Mouse (Mus musculus): Measurements from ENCODE around the gene Polg. TPM values are rescaled to one million over a fixed set of nuclear protein-coding genes. Genes with fewer than 3 reads are reported as not detected.
A peak's percentile ranks its signal among the peaks of the same experiment; 100 is the strongest.

Polg gene
- polyA plus RNA-seq, 1 experiment from 2014 or later = 24.2 TPM

DNA sequence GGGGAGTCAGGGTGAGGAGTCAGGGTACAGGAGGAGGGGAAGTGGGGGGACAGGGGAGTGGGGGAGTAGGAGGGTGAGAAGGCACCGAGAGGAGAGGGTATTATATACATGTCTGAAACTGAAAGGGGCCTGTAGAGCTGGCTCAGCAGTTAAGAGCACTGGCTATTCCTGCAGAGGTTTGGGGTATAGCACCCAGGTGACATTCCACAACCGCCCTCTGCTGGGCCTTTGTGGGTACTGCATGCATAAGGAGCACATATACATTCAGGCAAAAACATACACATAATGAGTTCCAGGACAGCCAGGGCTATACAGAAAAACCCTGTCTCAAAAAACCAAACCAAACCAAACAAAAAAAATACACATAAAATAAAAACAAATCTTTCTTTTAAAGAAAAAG lies 6.6 kb upstream of the Polg start:
- H3K4me3 ChIP-seq (ENCODE audit: low read length) = no peak overlapping the region
- no peak overlapping the region for H3K4me2 ChIP-seq (ENCODE audit: low read length)
- no peaks in the 10 kb centered on the region for H3K36me3 ChIP-seq (ENCODE audit: control insufficient read depth, insufficient read depth, low read length)
- H3K27me3 ChIP-seq (replicated peaks; ENCODE audit: control insufficient read depth, insufficient read depth, low read length) = no peaks in the 10 kb centered on the region
- WGBS = 70% methylated on average over 2 of the region's 2 CpGs
- peaks cover 1% of the 10 kb centered on the region for H3K4me1 ChIP-seq (ENCODE audit: control insufficient read depth, insufficient read depth, low read depth, low read length)
- H3K9ac ChIP-seq (ENCODE audit: low read depth, low read length) = no peak overlapping the region
- no peaks in the 10 kb centered on the region for H3K9me3 ChIP-seq (ENCODE audit: control insufficient read depth, low read length)
- no peak overlapping the region for H3K27ac ChIP-seq (ENCODE audit: low read depth, low read length)
- ATAC-seq = no peak

GRCm38 (mm10) chr7:79471436-79471835 lies 5.3 kb upstream of the Polg start:
- H3K4me3 ChIP-seq (ENCODE audit: low read length) = no peak overlapping the region
- H3K4me1 ChIP-seq (ENCODE audit: control insufficient read depth, insufficient read depth, low read depth, low read length) = peaks cover 5% of the 10 kb centered on the region
- no peak overlapping the region for H3K4me2 ChIP-seq (ENCODE audit: low read length)
- H3K27me3 ChIP-seq (replicated peaks; ENCODE audit: control insufficient read depth, insufficient read depth, low read length) = no peaks in the 10 kb centered on the region
- no peak overlapping the region for H3K9ac ChIP-seq (ENCODE audit: low read depth, low read length)
- H3K27ac ChIP-seq (ENCODE audit: low read depth, low read length) = no peak overlapping the region
- H3K9me3 ChIP-seq (ENCODE audit: control insufficient read depth, low read length) = no peaks in the 10 kb centered on the region
- 72% methylated on average over 7 of the region's 7 CpGs for WGBS
- H3K36me3 ChIP-seq (ENCODE audit: control insufficient read depth, insufficient read depth, low read length) = no peaks in the 10 kb centered on the region
- ATAC-seq = no peak

GRCm38 (mm10) chr7:79470718-79471117 lies 4.6 kb upstream of the Polg start:
- Histone ChIP-seq H3K4me2 (ENCODE audit: low read length) (no peak overlapping the region), H3K4me3 (ENCODE audit: low read length) (no peak overlapping the region), H3K36me3 (ENCODE audit: control insufficient read depth, insufficient read depth, low read length) (no peaks in the 10 kb centered on the region), H3K9ac (ENCODE audit: low read depth, low read length) (no peak overlapping the region), H3K27me3 (replicated peaks; ENCODE audit: control insufficient read depth, insufficient read depth, low read length) (no peaks in the 10 kb centered on the region), H3K27ac (ENCODE audit: low read depth, low read length) (no peak overlapping the region), H3K4me1 (ENCODE audit: control insufficient read depth, insufficient read depth, low read depth, low read length) (peaks cover 5% of the 10 kb centered on the region), H3K9me3 (ENCODE audit: control insufficient read depth, low read length) (no peaks in the 10 kb centered on the region)
- WGBS = 71% methylated on average over 3 of the region's 3 CpGs
- no peak for ATAC-seq

- H3K4me3 ChIP-seq (ENCODE audit: low read length) = no peak overlapping the region
- peaks cover 12% of the 10 kb centered on the region for H3K4me1 ChIP-seq (ENCODE audit: control insufficient read depth, insufficient read depth, low read depth, low read length)
- ATAC-seq = no peak
- no peaks in the 10 kb centered on the region for H3K36me3 ChIP-seq (ENCODE audit: control insufficient read depth, insufficient read depth, low read length)
- no peaks in the 10 kb centered on the region for H3K27me3 ChIP-seq (replicated peaks; ENCODE audit: control insufficient read depth, insufficient read depth, low read length)
- 82% methylated on average over 5 of the region's 5 CpGs for WGBS
- no peaks in the 10 kb centered on the region for H3K9me3 ChIP-seq (ENCODE audit: control insufficient read depth, low read length)
- H3K4me2 ChIP-seq (ENCODE audit: low read length) = no peak overlapping the region
- H3K9ac ChIP-seq (ENCODE audit: low read depth, low read length) = no peak overlapping the region
- no peak overlapping the region for H3K27ac ChIP-seq (ENCODE audit: low read depth, low read length)
These were observed 3.6 kb upstream of the Polg start for GRCm38 (mm10) chr7:79469766-79470165.

DNA sequence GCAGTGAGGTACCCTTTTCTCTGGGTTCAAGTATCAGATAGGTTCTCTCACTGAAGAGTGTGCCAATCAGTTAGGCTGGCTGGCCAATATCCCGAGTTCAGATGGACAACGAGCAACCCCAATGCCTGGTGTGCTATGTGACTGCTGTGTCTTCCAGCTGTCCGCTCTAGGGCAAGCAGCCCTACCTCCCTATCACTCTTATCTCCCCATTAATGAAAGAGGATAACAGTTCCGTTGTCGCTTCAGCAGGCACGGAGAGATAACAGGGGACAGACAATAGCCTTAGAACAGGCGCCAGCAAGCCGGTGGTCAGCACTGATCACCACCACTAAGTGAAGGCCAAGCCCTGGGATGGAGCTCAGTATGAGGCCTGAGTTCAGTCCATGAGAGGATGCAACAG lies 2.8 kb upstream of the Polg start:
- H3K9ac ChIP-seq (ENCODE audit: low read depth, low read length) = no peak overlapping the region
- H3K9me3 ChIP-seq (ENCODE audit: control insufficient read depth, low read length) = no peaks in the 10 kb centered on the region
- H3K27me3 ChIP-seq (replicated peaks; ENCODE audit: control insufficient read depth, insufficient read depth, low read length) = no peaks in the 10 kb centered on the region
- H3K4me1 ChIP-seq (ENCODE audit: control insufficient read depth, insufficient read depth, low read depth, low read length) = peaks cover 19% of the 10 kb centered on the region
- H3K4me2 ChIP-seq (ENCODE audit: low read length) = no peak overlapping the region
- H3K4me3 ChIP-seq (ENCODE audit: low read length) = no peak overlapping the region
- no peaks in the 10 kb centered on the region for H3K36me3 ChIP-seq (ENCODE audit: control insufficient read depth, insufficient read depth, low read length)
- WGBS = 60% methylated on average over 8 of the region's 8 CpGs
- ATAC-seq = no peak
- no peak overlapping the region for H3K27ac ChIP-seq (ENCODE audit: low read depth, low read length)

DNA sequence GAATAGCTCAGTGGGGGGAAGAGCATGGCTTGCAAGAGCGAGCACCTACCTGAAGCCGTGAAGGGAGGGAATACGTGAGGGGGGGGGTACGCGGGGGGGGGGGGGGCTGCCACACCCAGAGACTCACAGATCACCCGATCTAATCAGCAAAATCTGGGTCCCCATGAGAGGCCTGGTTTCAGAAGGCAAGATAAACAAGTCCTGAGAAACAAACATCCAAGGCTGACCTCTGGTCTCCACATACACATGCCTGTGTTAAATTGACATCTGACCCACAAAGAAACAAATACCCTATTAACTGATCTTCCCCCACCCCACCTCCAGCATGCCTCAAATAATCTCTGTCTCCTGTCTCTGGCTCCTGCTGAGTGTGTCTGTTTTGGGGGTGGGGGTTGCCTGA lies 1.8 kb upstream of the Polg start:
- 5% methylated on average over 3 of the region's 6 CpGs for WGBS
- peak overlapping the region; percentile 97 for H3K4me2 ChIP-seq (ENCODE audit: low read length)
- peaks cover 23% of the 10 kb centered on the region for H3K4me1 ChIP-seq (ENCODE audit: control insufficient read depth, insufficient read depth, low read depth, low read length)
- H3K36me3 ChIP-seq (ENCODE audit: control insufficient read depth, insufficient read depth, low read length) = no peaks in the 10 kb centered on the region
- peak overlapping the region; percentile 31; the same call in 1 of the 2 replicates for H3K9ac ChIP-seq (ENCODE audit: low read depth, low read length)
- H3K27me3 ChIP-seq (replicated peaks; ENCODE audit: control insufficient read depth, insufficient read depth, low read length) = no peaks in the 10 kb centered on the region
- no peaks in the 10 kb centered on the region for H3K9me3 ChIP-seq (ENCODE audit: control insufficient read depth, low read length)
- no peak overlapping the region for H3K27ac ChIP-seq (ENCODE audit: low read depth, low read length)
- no peak for ATAC-seq
- peak overlapping the region; percentile 25 for H3K4me3 ChIP-seq (ENCODE audit: low read length)

- Histone ChIP-seq H3K4me3 (ENCODE audit: low read length) (peak overlapping the region; percentile 95), H3K9ac (ENCODE audit: low read depth, low read length) (peak overlapping the region; percentile 90), H3K9me3 (ENCODE audit: control insufficient read depth, low read length) (no peaks in the 10 kb centered on the region), H3K4me2 (ENCODE audit: low read length) (peak overlapping the region; percentile 97), H3K27me3 (replicated peaks; ENCODE audit: control insufficient read depth, insufficient read depth, low read length) (no peaks in the 10 kb centered on the region), H3K36me3 (ENCODE audit: control insufficient read depth, insufficient read depth, low read length) (peaks cover 9% of the 10 kb centered on the region), H3K27ac (ENCODE audit: low read depth, low read length) (peak overlapping the region; percentile 88), H3K4me1 (ENCODE audit: control insufficient read depth, insufficient read depth, low read depth, low read length) (peaks cover 23% of the 10 kb centered on the region)
- ATAC-seq = peak; percentile 60
- WGBS = under 1% methylated on average over 27 of the region's 47 CpGs
These were observed 609 bp downstream of the Polg start for GRCm38 (mm10) chr7:79465461-79466044.

- Histone ChIP-seq H3K4me2 (ENCODE audit: low read length) (peak overlapping the region; percentile 97), H3K27me3 (replicated peaks; ENCODE audit: control insufficient read depth, insufficient read depth, low read length) (no peaks in the 10 kb centered on the region), H3K9ac (ENCODE audit: low read depth, low read length) (peak overlapping the region; percentile 90), H3K4me3 (ENCODE audit: low read length) (peak overlapping the region; percentile 95), H3K27ac (ENCODE audit: low read depth, low read length) (peak overlapping the region; percentile 17; the same call in 1 of the 2 replicates), H3K4me1 (ENCODE audit: control insufficient read depth, insufficient read depth, low read depth, low read length) (peaks cover 23% of the 10 kb centered on the region), H3K9me3 (ENCODE audit: control insufficient read depth, low read length) (no peaks in the 10 kb centered on the region), H3K36me3 (ENCODE audit: control insufficient read depth, insufficient read depth, low read length) (peaks cover 14% of the 10 kb centered on the region)
- no peak for ATAC-seq
- 5% methylated on average over 47 of the region's 47 CpGs for WGBS
These were observed 1.3 kb downstream of the Polg start for GRCm38 (mm10) chr7:79464776-79465420.

- no peak for ATAC-seq
- no peak overlapping the region for H3K27ac ChIP-seq (ENCODE audit: low read depth, low read length)
- H3K36me3 ChIP-seq (ENCODE audit: control insufficient read depth, insufficient read depth, low read length) = peaks cover 28% of the 10 kb centered on the region
- no peak overlapping the region; the same call in 1 of the 2 replicates for H3K4me2 ChIP-seq (ENCODE audit: low read length)
- 90% methylated on average over 11 of the region's 11 CpGs for WGBS
- no peaks in the 10 kb centered on the region for H3K9me3 ChIP-seq (ENCODE audit: control insufficient read depth, low read length)
- H3K4me3 ChIP-seq (ENCODE audit: low read length) = no peak overlapping the region; the same call in 1 of the 2 replicates
- no peaks in the 10 kb centered on the region for H3K27me3 ChIP-seq (replicated peaks; ENCODE audit: control insufficient read depth, insufficient read depth, low read length)
- peaks cover 23% of the 10 kb centered on the region for H3K4me1 ChIP-seq (ENCODE audit: control insufficient read depth, insufficient read depth, low read depth, low read length)
- no peak overlapping the region for H3K9ac ChIP-seq (ENCODE audit: low read depth, low read length)
These were observed 2.6 kb downstream of the Polg start for GRCm38 (mm10) chr7:79463376-79464077.

All from hindbrain, embryonic 16.5 days (tissue).